Mouse (Mus musculus) bone marrow macrophage, adult 2 months (primary cell): Measurements from ENCODE around the gene Trip10.

Experiments
- CTCF ChIP-seq: IDR thresholded peaks from 2 replicates; pipeline ENCODE4 v1.5.1; 2012; ENCODE audit warnings: low read depth, mild to moderate bottlenecking, low read length, moderate library complexity
- POLR2A ChIP-seq: IDR thresholded peaks from 2 replicates; pipeline ENCODE4 v1.6.1; 2012; ENCODE audit warnings: mild to moderate bottlenecking, low read depth, low read length, borderline replicate concordance

DNA sequence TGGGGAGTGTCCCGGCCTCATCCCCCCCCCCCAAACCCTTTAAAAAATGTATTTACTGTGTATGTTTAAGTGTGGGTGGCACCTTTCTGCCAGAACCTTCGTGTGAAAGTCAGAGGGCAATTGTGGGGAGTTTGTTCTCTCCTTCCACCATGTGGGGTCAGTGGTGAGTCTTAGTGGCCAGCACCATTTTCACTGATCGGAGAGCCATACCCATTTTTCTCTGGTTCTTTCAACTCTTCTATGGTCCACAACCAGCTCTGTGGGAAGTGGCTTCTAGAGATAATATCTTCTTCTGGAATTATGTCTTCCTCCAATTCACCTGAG, 29.4 kb upstream of the Trip10 start:
- TF ChIP-seq CTCF: no peak
- no peak for TF ChIP-seq POLR2A
